Mouse (Mus musculus) urinary bladder, postnatal 36 days (tissue): ENCODE measurements around the gene Eif4b.

Experiments
- DNase-seq, 2 experiments: peaks; one replicate each; pipeline ENCODE4 v3.0.0; 2022; ENCODE audit warnings: low spot score in 2 of 2, mixed read lengths in 1 of 2

Gene Eif4b

GRCm38 (mm10) chr15:102101672-102102541 lies 28.3 kb downstream of the Eif4b start:
- no peak for DNase-seq

GRCm38 (mm10) chr15:102102548-102103121 lies 29.1 kb downstream of the Eif4b start:
- peak in 1 of 2 experiments; percentile 70 for DNase-seq

DNA sequence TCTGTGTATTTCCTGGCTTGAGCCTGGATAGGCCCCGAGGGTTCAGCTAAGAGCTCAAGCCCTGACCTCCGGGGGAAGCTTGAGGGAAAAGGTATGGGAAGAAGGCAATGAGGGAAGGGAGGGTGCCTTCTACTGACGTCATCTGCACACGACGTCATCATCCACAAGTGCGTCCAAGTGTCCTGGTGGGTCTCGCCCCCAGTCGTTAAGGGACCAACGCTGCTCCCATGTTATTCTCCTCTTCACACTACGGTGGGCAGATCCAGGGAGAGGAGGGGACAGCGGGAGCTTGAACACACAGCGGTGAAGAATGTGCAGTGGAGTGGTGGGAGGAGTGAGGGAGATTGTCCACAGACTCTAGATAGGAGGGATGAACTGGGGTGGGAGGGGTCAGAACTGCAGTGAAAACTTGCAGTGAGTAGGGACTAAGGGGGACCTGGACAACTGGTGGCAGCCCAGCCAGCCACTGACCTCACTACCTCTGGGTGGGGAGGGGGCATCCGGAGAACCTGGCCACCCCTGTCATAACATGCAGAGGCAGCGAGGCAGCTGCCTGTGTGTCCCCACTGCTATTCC lies 29.9 kb downstream of the Eif4b start:
- no peak for DNase-seq

DNA sequence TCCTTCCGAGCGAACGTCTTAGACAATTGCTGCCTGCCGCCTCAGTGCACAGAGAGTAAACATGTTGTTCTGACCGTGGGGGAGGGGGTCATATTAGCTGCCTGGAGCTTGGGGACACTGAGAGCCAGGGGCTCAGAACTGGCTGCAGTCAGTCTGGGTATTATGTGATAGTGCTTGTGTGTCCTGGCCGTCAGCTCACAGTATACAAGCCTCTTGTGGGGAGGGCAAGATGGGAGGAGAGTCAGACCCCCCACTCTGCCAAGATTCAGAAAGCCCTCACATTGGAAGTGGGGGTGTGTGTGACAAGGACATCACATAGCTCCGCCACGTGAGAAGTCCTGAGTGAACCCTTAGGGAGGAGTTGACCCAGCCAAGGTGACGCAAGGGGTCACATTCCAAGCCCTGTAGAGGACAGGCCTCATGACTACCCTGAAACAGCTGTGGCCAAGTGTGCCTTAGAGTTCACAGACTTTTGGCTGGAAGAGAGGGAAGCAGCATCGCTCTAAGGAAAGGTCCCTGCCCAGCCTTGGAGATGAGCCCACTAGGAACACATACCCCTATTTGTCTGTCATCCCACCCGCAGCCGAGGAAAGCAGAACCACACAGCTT lies 30.5 kb downstream of the Eif4b start:
- peak; percentile 63 to 90 for DNase-seq

DNA sequence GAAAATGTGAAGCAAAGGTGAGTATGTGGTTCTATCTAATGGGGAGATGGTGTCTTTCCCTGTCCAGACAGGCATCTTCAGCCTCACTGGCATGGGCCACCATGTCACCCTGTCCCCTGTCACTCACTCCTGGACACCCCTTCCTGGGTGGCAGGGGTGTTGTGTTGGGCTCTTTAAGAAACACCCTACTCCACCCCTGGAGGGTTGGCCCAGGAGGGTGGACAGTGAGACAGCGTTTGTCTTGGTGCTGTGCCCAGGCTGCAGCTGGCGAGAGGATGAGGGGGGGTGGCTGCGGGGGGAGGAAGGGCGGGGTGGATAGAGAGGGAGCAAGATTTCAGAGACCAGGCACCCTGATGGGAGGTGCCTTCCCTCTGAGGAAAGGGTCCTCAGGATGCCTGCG lies 31.8 kb downstream of the Eif4b start:
- peak; percentile 68 to 84 for DNase-seq

- no peak for DNase-seq
These were observed 32.5 kb downstream of the Eif4b start for GRCm38 (mm10) chr15:102105764-102106730.

DNA sequence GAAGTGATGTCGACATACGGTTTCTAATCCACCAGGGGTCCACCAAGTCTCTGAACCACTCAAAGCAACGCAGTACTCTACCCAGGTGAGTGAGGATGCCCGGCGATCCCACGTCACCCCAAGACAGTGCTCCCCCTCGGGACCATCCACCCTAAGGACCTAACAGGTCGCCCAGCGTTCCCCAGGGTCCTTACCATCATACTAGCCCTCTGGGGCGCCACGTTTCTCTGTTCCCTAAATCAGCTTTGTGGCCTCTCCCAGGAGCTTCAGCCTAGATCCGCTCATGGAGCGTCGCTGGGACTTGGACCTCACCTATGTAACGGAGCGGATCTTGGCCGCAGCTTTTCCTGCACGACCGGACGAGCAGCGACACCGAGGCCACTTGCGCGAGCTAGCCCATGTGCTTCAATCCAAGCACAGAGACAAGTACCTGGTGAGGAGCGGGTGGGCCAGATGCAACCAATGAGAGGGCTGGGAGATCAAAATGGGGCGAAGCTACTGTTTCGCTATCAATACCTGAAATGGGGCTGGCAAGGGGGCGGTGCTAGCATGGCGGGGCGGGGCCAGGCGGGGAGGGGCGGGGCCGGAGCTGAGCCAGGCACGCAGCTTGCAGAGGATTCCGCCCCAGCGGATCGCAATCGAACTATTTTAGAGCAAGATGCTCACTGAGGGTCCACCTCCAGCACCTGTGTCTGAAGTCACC lies 33.3 kb downstream of the Eif4b start:
- no peak for DNase-seq

- DNase-seq = peak in 1 of 2 experiments; percentile 59
These were observed 34.4 kb downstream of the Eif4b start for GRCm38 (mm10) chr15:102107689-102108573.

GRCm38 (mm10) chr15:102108651-102109525 lies 35.3 kb downstream of the Eif4b start:
- peak; percentile 54 to 76 for DNase-seq

DNA sequence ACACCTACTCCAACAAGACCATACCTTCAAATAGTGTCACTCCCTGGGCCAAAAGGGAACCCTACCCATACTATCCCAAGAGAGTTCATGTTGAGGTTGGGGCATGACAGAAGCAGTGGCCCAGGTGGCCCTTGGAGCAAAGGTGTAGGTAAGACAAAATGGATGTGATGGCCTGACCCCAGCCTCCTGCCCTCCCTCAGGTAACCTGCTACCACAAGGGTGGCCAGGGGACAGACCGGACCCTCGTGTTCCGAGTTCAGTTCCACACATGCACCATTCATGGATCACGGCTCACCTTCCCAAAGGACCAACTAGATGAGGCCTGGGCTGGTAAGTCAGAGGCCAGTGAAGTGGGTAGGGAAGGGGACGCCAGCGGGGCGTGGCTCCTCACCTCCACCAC lies 36.7 kb downstream of the Eif4b start:
- no peak for DNase-seq

DNA sequence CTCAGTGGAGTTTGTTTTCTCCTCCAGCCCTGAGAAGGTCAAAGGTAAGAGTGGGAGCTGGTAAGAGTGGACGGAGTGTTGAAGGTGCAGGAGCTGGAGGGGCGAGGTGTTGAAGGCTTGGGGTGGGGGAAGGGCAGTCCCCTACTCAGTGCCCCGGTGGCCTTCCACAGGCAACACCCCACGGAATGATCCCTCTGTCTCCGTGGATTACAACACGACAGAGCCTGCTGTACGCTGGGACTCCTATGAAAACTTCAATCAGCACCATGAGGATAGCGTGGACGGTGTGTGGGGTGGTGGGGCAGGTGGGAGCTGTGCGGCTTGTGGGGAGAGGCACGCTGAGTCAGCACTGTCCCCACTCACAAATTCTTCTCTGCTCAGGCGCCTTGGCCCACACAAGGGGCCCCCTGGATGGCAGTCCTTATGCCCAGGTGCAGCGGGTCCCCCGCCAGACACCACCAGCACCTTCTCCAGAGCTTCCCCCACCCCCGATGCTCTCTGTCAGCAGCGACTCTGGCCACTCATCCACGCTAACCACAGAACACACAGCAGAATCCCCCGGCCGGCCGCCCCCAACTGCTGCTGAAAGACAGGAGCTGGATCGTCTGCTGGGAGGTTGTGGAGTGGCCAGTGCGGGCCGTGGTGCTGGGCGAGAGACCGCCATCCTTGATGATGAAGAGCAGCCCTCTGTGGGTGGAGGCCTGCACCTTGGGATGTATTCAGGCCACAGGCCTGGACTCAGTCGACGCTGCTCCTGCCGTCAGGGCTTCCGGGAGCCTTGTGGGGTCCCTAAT lies 37.3 kb downstream of the Eif4b start:
- no peak for DNase-seq

DNA sequence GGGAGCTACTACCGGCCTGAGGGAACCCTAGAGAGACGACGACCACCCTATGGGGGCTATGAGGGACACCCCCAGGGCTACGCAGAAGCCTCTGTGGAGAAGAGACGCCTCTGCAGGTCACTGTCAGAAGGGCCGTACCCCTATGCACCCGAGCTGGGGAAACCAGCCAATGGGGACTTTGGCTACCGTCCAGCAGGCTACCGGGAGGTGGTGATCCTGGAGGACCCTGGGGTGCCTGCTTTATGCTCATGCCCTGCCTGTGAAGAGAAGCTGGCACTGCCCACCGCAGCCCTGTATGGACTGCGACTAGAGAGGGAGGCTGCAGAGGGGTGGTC lies 37.9 kb downstream of the Eif4b start:
- DNase-seq = no peak

DNA sequence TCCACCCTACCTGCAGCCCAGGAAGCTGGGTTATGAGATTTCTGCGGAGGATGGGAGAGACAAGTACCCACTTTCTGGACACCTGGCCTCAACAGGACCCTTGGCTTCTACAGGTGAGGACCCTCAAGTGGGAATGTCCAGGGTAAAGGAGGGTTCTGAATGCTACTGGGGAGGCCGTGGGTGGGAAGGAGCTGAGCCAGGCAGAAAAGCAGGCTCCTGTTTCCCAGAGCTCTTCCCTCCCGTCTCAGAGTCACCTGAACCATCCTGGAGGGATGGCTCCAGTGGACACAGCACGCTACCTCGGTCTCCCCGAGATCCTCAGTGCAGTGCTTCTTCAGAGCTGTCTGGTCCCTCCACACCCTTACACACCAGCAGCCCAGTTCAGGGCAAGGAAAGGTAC lies 38.6 kb downstream of the Eif4b start:
- DNase-seq = no peak

DNA sequence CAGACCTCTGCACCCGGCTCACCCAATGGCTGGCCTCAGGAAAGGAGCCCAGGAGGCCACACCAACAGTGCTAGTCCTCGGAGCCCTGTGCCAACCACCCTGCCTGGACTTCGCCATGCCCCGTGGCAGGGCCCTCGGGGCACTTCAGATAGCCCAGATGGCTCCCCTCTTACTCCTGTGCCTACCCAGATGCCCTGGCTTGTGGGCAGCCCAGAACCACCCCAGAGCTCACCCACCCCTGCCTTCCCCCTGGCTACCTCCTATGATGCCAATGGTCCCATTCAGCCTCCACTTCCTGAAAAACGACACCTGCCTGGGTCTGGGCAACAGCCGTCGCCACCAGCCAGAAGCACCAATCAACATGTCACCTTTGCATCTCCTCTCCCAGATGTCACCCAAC lies 39.3 kb downstream of the Eif4b start:
- no peak for DNase-seq

GRCm38 (mm10) chr15:102113674-102114073 lies 40.1 kb downstream of the Eif4b start:
- DNase-seq = no peak

GRCm38 (mm10) chr15:102114651-102115260 lies 41.2 kb downstream of the Eif4b start:
- no peak for DNase-seq

GRCm38 (mm10) chr15:102115731-102116231 lies 42.2 kb downstream of the Eif4b start:
- no peak for DNase-seq
